Mouse (Mus musculus): ENCODE measurements at regions not wholly inside any gene's neighbourhood (a gene's known extent, or its start where the extent isn't known, plus 50 kb on each side); places are given as distances from the start of the nearest gene placed in this dataset.
"Not testable (repeated sequence)": the region's sequence is repeated elsewhere in the genome, so short reads cannot be mapped to it uniquely, and the experiment has no call there.

GRCm38 (mm10) chr16:84625110-84625722 lies 110.3 kb downstream of the A730009L09Rik start:
- DNase-seq: no peak
- intact Hi-C loops (cut with DNase I): no loop called here

- no peak for DNase-seq
- intact Hi-C loops (cut with DNase I): no loop called here
Observed at GRCm38 (mm10) chr16:84627052-84627451, 108.5 kb downstream of the Mrpl39 start.

DNA sequence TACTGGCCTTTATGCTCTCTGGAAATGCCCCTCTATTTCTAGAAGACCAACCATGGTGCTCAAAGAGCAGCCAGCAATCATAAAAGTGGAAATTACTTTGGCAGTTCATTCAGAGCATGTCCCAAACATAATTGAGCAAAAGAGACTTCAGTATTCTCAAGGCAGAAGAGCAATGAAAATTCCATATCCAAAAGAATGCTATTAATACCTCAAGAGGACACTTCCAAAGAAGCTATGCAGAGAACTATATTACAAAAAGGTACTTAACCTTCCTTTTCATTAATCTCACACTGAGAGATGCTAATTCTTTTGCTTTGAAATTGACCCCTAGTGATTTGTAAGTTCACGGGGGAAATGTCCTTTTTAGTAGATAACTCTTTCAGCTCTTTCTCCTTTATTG lies 105.7 kb downstream of the Mrpl39 start:
- intact Hi-C loops (cut with DNase I): no loop called here
- DNase-seq: no peak

DNA sequence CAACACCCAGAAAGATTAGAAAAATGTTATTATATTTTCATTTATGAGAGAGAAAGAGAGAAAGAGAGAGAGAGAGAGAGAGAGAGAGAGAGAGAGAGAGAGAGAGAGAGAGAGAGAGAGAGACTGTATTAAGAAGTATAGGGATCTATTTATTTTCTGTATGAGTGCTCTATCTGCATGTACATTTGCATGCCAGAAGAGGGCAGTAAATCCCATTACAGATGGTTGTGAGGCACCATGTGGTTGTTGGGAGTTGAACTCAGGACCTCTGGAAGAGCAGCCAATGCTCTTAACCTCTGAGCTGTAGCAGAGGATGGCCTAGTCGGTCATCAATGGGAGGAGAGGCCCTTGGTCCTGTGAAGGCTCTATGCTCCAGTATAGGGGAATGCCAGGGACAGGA lies 91.1 kb downstream of the Mrpl39 start:
- DNase-seq; intact Hi-C loops (cut with DNase I): not testable (repeated sequence)

DNA sequence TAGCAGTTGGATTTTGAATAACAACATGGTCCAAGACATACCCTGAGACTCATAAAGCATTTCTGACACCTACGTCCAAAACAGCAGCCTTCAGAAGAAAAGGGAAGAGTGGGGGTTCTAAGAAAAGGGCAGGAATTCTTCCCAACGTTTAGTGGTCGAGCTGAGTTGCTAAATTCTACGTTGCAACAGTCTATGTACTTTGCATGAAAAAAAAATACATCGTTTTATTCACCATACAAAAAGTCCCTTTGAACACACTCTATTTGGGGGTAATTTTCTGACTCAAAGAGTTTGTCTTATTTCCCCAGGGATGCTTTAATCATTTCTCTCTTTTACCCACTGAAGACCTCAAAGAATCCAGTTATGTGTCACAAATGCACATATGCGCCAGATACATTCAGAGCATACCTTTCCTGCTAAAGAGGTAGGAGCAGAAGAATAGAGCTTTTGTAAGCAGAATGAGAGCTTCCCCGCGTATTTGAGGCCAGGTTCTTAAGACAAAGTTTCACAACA lies 89.3 kb downstream of the Mrpl39 start:
- DNase-seq: no peak

DNA sequence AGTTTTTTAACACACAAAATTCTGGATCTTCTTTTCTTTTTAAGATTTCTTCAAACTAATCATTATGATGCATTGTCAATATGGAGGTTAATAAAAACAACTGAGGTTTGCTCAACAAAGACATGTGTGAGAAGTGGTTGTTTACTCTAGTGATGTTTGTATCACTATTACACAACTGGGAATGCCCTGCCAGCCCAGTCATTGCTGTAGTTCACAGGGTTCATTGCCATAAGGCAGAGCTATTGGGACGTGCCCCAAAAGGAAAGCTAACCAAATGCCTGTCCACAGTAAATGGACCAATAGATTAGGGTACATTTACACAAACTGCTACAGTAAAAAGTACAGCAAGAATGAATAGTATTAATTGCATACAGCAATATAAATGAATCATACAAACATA lies 84.9 kb downstream of the Mrpl39 start:
- intact Hi-C loops (cut with DNase I): no loop called here
- DNase-seq: no peak

More for the DNA sequence above, 89.3 kb downstream of the Mrpl39 start:
- intact Hi-C loops (cut with DNase I): no loop called here

GRCm38 (mm10) chr16:84653873-84654272 lies 81.7 kb downstream of the Mrpl39 start:
- intact Hi-C loops (cut with DNase I): no loop called here

GRCm38 (mm10) chr16:84661879-84662278 lies 73.7 kb downstream of the Mrpl39 start:
- intact Hi-C loops (cut with DNase I): no loop called here
- DNase-seq: peak; percentile 9

More at GRCm38 (mm10) chr16:84653873-84654272, 81.7 kb downstream of the Mrpl39 start:
- DNase-seq: no peak

GRCm38 (mm10) chr16:84663581-84663980 lies 72.0 kb downstream of the Mrpl39 start:
- no peak for DNase-seq
- intact Hi-C loops (cut with DNase I): no loop called here

Measured in left cerebral cortex, postnatal 4 days (tissue).